Mouse (Mus musculus) liver, embryonic 11.5 days (tissue): ENCODE data around the gene Luc7l3. TPM values are rescaled to one million over a fixed set of nuclear protein-coding genes. Genes with fewer than 3 reads are reported as not detected.

ENCODE experiments used
- ATAC-seq: fragments of 200-750 bp; cut with Nextera tagmentation; replicated peaks from 2 replicates; pipeline ENCODE4 v1.8.0; 2017; ENCODE audit warnings: moderate number of reproducible peaks, mild to moderate bottlenecking, moderate TSS enrichment, moderate library complexity; ENCODE audit not compliant: low FRiP score
- DNase-seq: peaks from one replicate; pipeline ENCODE4 v3.0.0-alpha.2; 2017; ENCODE audit warnings: low spot score
- H3K27ac ChIP-seq: fragments of 300-500 bp; sonication (generic); 2 replicates; pipeline ENCODE4 v1.5.1; 2014; ENCODE audit warnings: mild to moderate bottlenecking, low read depth, low read length, control low read depth
- H3K27me3 ChIP-seq: fragments of 300-500 bp; sonication (generic); replicated peaks from 2 replicates; pipeline ENCODE4 v1.6.1; 2014; ENCODE audit warnings: low read length, mixed read lengths; ENCODE audit not compliant: control insufficient read depth, insufficient read depth
- H3K36me3 ChIP-seq: fragments of 300-500 bp; sonication (generic); 2 replicates; pipeline ENCODE4 v1.6.1; 2014; ENCODE audit warnings: mild to moderate bottlenecking, low read length, moderate library complexity, mixed read lengths; ENCODE audit not compliant: control insufficient read depth, insufficient read depth
- H3K4me1 ChIP-seq: fragments of 300-500 bp; sonication (generic); replicated peaks from 2 replicates; pipeline ENCODE4 v1.6.1; 2014; ENCODE audit warnings: low read length, mixed read lengths; ENCODE audit not compliant: control insufficient read depth, insufficient read depth
- H3K4me2 ChIP-seq: fragments of 300-500 bp; sonication (generic); 2 replicates; pipeline ENCODE4 v1.6.1; 2014; ENCODE audit warnings: mild to moderate bottlenecking, control low read depth, moderate library complexity
- H3K4me3 ChIP-seq: fragments of 300-500 bp; sonication (generic); 2 replicates; pipeline ENCODE4 v1.5.1; 2014; ENCODE audit warnings: low read depth, low read length, control low read depth
- H3K9ac ChIP-seq: fragments of 300-500 bp; sonication (generic); 2 replicates; pipeline ENCODE4 v1.6.1; 2014; ENCODE audit warnings: low read depth, low read length, control low read depth
- H3K9me3 ChIP-seq: fragments of 300-500 bp; sonication (generic); 2 replicates; pipeline ENCODE4 v1.6.1; 2016; ENCODE audit warnings: low read length, inconsistent platforms, mixed read lengths; ENCODE audit not compliant: control insufficient read depth
- WGBS: fragments of 180-500 bp; shearing (Covaris S2); extraction: QIAGEN DNeasy Blood & Tissue Kit; methylation state at CpG from one replicate; pipeline ENCODE4 v1.1.7; 2014; 5-methylcytosine and 5-hydroxymethylcytosine counted together
- polyA plus RNA-seq: library from polyadenylated mRNA; unstranded; fragments of >200 nt; fragmentation: Nextera tagmentation; extraction: Ambion mirVana; gene quantifications from 2 replicates; pipeline ENCODE4 v1.2.1, GENCODE M21; 2014

Gene Luc7l3
- polyA plus RNA-seq, 1 experiment from 2014 or later, result 97.6 TPM

DNA sequence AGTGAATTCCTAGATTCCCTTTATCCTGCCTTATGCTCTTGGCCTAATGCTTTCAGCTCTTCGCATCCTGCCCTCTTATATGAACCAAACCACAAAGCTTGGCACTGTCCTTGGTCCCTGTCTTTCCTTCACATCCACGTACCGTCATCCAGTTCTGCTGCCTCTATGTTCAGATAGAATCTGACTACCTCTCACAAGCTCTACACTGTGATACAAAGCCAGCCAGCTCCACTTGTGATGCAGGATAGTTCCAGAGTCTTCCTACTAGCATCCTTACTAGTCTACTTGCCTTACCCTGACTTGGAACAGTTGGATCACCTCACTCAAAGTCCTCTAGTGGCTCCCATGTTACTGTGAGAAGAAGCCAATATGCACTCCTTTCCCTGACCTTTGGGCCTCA lies 8.4 kb upstream of the Luc7l3 start:
- no peaks in the 10 kb centered on the region for H3K27me3 ChIP-seq
- H3K4me1 ChIP-seq, result peaks cover 13% of the 10 kb centered on the region
- DNase-seq (no peak), ATAC-seq (no peak)
- WGBS, result 93% methylated on average over 3 of the region's 3 CpGs
- H3K4me3 ChIP-seq, result no peak overlapping the region
- no peaks in the 10 kb centered on the region for H3K9me3 ChIP-seq
- H3K9ac ChIP-seq, result no peak overlapping the region
- H3K4me2 ChIP-seq, result no peak overlapping the region
- peaks cover under 1% of the 10 kb centered on the region; the same call in 1 of the 2 replicates for H3K36me3 ChIP-seq
- no peak overlapping the region for H3K27ac ChIP-seq

DNA sequence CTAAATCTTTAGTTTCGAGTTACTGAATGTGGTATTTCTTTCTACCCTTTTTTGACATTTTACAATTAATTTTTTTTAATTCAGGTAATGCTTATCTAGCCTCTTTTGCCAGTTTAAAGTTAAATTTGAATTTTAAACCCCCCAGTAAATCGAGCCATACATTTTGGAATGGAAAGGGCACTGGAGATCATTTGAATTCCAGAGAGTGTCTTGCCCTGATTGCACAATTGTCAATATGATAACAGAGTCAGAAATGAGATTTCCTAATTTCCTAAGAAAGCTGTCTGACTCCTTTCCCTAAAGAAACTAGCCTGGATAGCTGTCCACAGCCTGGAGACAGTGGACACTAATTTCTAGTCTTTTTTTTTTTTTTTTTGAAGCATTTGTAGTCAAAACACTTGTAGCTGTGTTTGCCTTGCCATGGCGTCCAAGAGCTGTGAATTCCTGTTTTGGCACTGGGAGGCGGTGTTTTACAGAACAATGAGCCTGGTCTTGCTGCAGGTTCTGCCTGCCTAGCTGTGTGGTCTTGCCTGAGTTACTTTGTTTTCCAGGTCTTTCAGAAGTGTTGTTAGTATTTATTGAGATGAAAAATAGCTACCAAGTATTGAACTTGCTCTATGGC lies 7.6 kb upstream of the Luc7l3 start:
- H3K27ac ChIP-seq, result no peak overlapping the region
- ATAC-seq (no peak), DNase-seq (no peak)
- peaks cover 9% of the 10 kb centered on the region for H3K4me1 ChIP-seq
- peak overlapping the region; percentile 78; the same call in 1 of the 2 replicates for H3K4me2 ChIP-seq
- no peak overlapping the region for H3K4me3 ChIP-seq
- H3K36me3 ChIP-seq, result no peaks in the 10 kb centered on the region; the same call in 1 of the 2 replicates
- H3K9ac ChIP-seq, result no peak overlapping the region
- no peaks in the 10 kb centered on the region for H3K9me3 ChIP-seq
- 60% methylated on average over 4 of the region's 4 CpGs for WGBS
- H3K27me3 ChIP-seq, result no peaks in the 10 kb centered on the region

DNA sequence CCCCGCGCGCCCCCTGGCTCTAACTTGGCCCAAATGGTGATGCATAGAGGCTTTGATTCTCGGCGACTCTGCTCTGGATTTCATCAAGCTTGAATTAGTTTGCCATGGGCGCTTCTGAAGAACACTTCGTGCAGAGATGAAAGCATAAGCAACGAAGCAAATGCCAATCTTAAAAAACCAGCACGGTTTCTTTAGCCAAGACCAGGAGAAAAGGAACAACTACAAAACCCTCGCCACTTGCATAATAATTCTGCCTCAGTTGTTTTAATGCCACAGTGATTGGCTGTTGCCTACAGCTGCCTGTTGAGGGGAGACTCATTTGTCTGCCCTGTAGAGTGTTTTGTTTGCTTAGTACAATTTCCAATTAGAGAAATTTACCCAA lies 6.8 kb upstream of the Luc7l3 start:
- Histone ChIP-seq H3K9me3 (no peaks in the 10 kb centered on the region), H3K4me3 (peak overlapping the region; percentile 84), H3K4me1 (peaks cover 7% of the 10 kb centered on the region), H3K4me2 (peak overlapping the region; percentile 78), H3K27ac (peak overlapping the region; percentile 95), H3K36me3 (no peaks in the 10 kb centered on the region), H3K27me3 (no peaks in the 10 kb centered on the region), H3K9ac (peak overlapping the region; percentile 92)
- no peak for DNase-seq
- ATAC-seq, result no peak
- 5% methylated on average over 10 of the region's 10 CpGs for WGBS

DNA sequence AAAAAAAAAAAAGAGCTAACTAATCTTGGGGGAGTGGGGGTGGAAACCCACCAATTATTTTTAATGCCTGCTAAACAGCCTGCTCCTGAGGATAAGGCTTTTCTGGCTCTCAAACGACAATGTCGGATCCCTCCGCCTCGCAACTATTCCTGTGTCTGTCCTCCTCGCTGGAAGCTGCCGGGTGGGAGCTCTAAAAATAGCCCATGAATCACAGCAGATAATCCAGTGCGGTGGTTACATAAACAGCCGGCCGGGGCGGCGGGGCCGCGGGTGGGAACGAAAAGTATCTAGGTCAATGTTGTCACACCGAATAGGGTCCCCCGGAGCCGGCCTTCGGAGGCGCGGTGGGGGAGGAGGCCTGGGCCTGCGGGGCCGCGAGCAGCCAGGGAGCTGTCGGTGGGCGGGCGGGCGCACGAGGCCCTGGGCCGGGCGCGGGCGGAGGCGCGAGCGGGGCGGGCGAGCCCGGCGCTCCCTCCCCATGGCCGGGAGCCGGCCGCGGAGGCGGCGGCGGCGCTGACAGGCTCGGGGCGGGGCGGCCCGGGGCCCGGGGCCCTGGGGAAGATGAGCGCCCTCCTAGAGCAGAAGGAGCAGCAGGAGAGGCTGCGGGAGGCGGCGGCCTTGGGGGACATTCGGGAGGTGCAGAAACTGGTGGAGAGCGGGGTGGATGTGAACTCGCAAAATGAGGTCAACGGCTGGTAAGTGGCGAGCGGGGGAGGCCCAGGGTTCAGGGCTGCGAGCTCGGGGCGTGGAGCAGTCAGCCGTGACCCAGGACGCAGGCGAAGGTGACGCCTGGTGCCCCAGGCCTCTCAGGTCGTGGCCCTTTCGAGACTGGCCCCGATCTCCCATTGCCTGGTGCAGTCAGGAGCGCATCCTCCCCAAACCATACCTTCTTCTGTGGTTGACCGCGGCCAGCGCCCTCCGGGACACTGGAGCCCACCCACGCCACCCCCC lies 6.2 kb upstream of the Luc7l3 start, which contains the start of gene Ankrd40:
TSS of gene Ankrd40 (plus strand) at position 309 of the 951 bp plus-strand sequence.
- no peaks in the 10 kb centered on the region for H3K36me3 ChIP-seq
- peak; percentile 90 for DNase-seq
- no peaks in the 10 kb centered on the region for H3K9me3 ChIP-seq
- H3K27ac ChIP-seq, result peak within 1 kb of the TSS; percentile 95
- H3K4me2 ChIP-seq, result peak within 1 kb of the TSS; percentile 78
- H3K4me1 ChIP-seq, result peaks cover 4% of the 10 kb centered on the region
- H3K27me3 ChIP-seq, result no peaks in the 10 kb centered on the region
- peak within 1 kb of the TSS; percentile 84 for H3K4me3 ChIP-seq
- under 1% methylated on average over 73 of the region's 78 CpGs for WGBS
- peak; percentile 87 for ATAC-seq
- H3K9ac ChIP-seq, result peak within 1 kb of the TSS; percentile 92

DNA sequence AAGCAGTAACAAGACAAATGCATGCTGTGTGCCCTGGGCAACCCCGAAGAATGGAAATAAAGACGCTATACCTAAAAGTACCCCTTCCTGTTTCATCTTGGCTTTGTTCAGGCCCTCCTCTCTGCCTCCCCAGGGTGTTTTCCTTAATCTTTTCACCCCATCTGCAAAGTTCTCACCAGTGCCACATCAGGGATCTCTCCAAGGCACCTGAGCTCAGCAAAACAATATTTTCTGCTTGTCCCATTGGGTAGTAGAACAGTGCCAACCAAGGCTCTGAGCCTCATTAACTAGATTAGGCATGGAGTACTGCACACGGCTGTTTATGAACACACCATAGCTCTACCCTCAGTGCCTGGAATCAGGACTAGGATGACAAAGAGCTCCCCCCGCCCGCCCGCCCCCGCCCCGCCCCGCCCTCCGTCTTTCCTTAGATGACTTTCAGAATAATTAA lies 5.2 kb upstream of the Luc7l3 start:
- Histone ChIP-seq H3K27me3 (no peaks in the 10 kb centered on the region), H3K36me3 (no peaks in the 10 kb centered on the region), H3K4me3 (peak overlapping the region; percentile 84), H3K9ac (no peak overlapping the region), H3K4me2 (peak overlapping the region; percentile 78), H3K4me1 (peaks cover 8% of the 10 kb centered on the region), H3K9me3 (no peaks in the 10 kb centered on the region), H3K27ac (no peak overlapping the region)
- no peak for DNase-seq
- WGBS, result 14% methylated on average over 10 of the region's 10 CpGs
- ATAC-seq, result no peak

DNA sequence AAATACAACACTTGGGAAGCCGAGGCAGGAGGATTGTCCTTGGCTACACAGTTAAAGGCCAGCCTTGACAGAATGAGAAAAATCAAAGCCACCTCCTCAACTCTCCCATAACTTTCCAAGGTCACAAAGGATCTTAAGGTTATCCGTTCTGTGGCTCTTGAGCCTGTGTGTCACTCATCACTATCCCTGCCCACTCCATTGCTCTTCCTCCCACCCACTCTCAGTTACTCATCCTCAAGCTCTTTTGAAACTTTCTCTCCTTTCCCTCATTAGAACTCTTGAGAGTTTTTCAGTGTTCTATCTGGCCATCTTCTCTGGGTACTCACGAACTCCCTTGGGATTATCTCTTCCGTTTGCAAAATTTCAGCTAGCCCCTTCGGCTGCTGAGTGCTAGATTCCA lies 2.8 kb upstream of the Luc7l3 start:
- H3K9me3 ChIP-seq, result no peaks in the 10 kb centered on the region
- no peaks in the 10 kb centered on the region for H3K27me3 ChIP-seq
- no peak overlapping the region for H3K9ac ChIP-seq
- no peak for ATAC-seq
- H3K27ac ChIP-seq, result no peak overlapping the region
- H3K4me1 ChIP-seq, result peaks cover 13% of the 10 kb centered on the region
- peaks cover 1% of the 10 kb centered on the region; the same call in 1 of the 2 replicates for H3K36me3 ChIP-seq
- no peak for DNase-seq
- no peak overlapping the region for H3K4me2 ChIP-seq
- 82% methylated on average over 5 of the region's 5 CpGs for WGBS
- no peak overlapping the region for H3K4me3 ChIP-seq

DNA sequence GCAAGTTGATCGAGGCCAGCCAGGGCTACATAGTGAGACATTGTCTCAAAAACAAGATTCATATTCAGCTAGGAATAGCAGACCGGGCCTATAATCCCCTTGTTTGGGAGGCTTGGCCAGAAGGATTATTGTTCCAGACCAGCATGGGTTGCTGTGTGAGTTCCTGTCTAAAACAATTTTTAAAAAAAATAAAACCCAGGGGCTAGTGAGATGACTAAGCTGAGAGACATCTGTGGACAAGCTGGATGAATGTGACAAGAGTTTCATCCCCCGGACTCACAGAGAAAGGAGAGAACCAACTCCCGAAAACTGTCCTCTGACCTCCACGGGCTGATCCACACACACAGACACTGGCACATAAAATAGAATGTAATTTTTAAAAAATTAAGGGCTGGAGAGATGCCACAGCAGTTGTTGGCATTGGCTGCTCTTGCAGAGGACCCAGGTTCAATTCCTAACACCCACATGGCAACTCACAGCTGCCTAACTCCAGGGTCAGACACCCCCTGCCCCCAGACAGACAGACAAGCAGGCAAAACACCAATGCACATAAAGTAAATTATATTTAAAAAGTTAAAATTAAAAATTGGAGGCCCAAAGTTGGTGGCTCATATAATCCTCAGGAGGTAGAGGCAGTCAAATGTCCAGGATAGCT lies 1.6 kb upstream of the Luc7l3 start:
- no peak overlapping the region; the same call in 1 of the 2 replicates for H3K27ac ChIP-seq
- peaks cover 17% of the 10 kb centered on the region for H3K4me1 ChIP-seq
- ATAC-seq (no peak), DNase-seq (no peak)
- 91% methylated on average over 5 of the region's 5 CpGs for WGBS
- no peak overlapping the region for H3K4me3 ChIP-seq
- H3K27me3 ChIP-seq, result no peaks in the 10 kb centered on the region
- no peak overlapping the region for H3K4me2 ChIP-seq
- H3K9ac ChIP-seq, result peak overlapping the region; percentile 100; the same call in 1 of the 2 replicates
- peaks cover 4% of the 10 kb centered on the region; the same call in 1 of the 2 replicates for H3K36me3 ChIP-seq
- no peaks in the 10 kb centered on the region for H3K9me3 ChIP-seq

DNA sequence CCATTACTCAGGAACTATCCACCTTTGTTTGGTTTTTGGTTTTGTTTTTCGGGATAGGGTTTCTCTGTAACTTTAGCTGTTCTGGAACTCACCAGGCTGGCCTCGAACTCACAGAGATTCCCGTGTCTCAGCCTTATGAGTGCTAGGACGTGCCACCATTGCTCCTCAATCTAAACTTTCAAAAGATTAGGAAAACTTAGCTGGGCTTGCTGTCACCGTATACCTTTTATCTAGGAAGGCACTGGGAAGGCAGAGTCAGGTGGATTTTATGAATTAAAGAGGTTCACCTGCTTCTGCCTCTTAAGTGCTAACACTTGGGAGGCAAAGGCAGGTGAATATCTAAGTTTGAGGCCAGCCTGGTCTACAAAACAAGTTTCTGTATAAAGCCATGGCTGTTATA lies 848 bp upstream of the Luc7l3 start:
- 35% methylated on average over 5 of the region's 5 CpGs for WGBS
- peaks cover 4% of the 10 kb centered on the region; the same call in 1 of the 2 replicates for H3K36me3 ChIP-seq
- H3K9ac ChIP-seq, result peak overlapping the region; percentile 100
- H3K27me3 ChIP-seq, result no peaks in the 10 kb centered on the region
- peak overlapping the region; percentile 99 for H3K4me3 ChIP-seq
- DNase-seq (no peak), ATAC-seq (no peak)
- peak overlapping the region; percentile 96 for H3K27ac ChIP-seq
- H3K4me1 ChIP-seq, result peaks cover 23% of the 10 kb centered on the region
- H3K9me3 ChIP-seq, result no peaks in the 10 kb centered on the region
- peak overlapping the region; percentile 78 for H3K4me2 ChIP-seq
